Mouse (Mus musculus) gastrocnemius, adult 2 months (tissue): ENCODE measurements around the gene Sec24b. TPM values are rescaled to one million over a fixed set of nuclear protein-coding genes. Genes with fewer than 3 reads are reported as not detected.

ENCODE experiments used
- DNase-seq: peaks from one replicate; pipeline ENCODE4 v3.0.0; 2022
- H3K27ac ChIP-seq: fragments of 200-600 bp; 2 replicates; pipeline ENCODE4 v1.8.1; 2022; ENCODE audit warnings: mild to moderate bottlenecking
- H3K4me3 ChIP-seq: fragments of 200-600 bp; 2 replicates; pipeline ENCODE4 v1.8.1; 2022; ENCODE audit warnings: mild to moderate bottlenecking, moderate library complexity
- CTCF ChIP-seq: fragments of 200-600 bp; IDR thresholded peaks from 2 replicates; pipeline ENCODE4 v1.8.1; 2022; ENCODE audit warnings: antibody characterized with exemption, mild to moderate bottlenecking, moderate library complexity
- intact Hi-C: fragments of 180-260 bp; cut with DNase I; formaldehyde crosslinking; loops from one replicate; pipeline ENCODE4 v1.15.1; 2025
- total RNA-seq, 2 experiments: library from RNA; stranded (reverse); gene quantifications; 2 replicates each; pipeline ENCODE4 v1.2.3; 2021

The Sec24b gene
- total RNA-seq, 2 experiments from 2014 or later, result 24.9 to 28.8 TPM

GRCm38 (mm10) chr3:129987297-129987696 is 74.1 kb downstream of the Sec24b start:
- Histone ChIP-seq H3K27ac (no peak overlapping the region), H3K4me3 (no peak overlapping the region)
- intact Hi-C loops, result no loop called here
- no peak for DNase-seq
- no peak for TF ChIP-seq CTCF

- Histone ChIP-seq H3K27ac (no peak overlapping the region), H3K4me3 (no peak overlapping the region)
- intact Hi-C loops, result no loop called here
- no peak for DNase-seq
- peak; percentile 28 for TF ChIP-seq CTCF
Measured at GRCm38 (mm10) chr3:129985335-129985734, 76.0 kb downstream of the Sec24b start.

GRCm38 (mm10) chr3:129984797-129985196 is 76.6 kb downstream of the Sec24b start:
- TF ChIP-seq CTCF, result no peak
- no peak overlapping the region for H3K4me3 ChIP-seq
- H3K27ac ChIP-seq, result no peak overlapping the region
- DNase-seq, result no peak
- intact Hi-C loops, result no loop called here

- no peak overlapping the region for H3K4me3 ChIP-seq
- TF ChIP-seq CTCF, result no peak
- intact Hi-C loops, result no loop called here
- no peak overlapping the region for H3K27ac ChIP-seq
- DNase-seq, result no peak
Measured at GRCm38 (mm10) chr3:129982271-129982670, 79.1 kb downstream of the Sec24b start.

GRCm38 (mm10) chr3:129981756-129982155 is 79.6 kb downstream of the Sec24b start:
- TF ChIP-seq CTCF, result no peak
- intact Hi-C loops, result no loop called here
- Histone ChIP-seq H3K27ac (no peak overlapping the region), H3K4me3 (no peak overlapping the region)
- no peak for DNase-seq

GRCm38 (mm10) chr3:129979510-129979909 is 81.8 kb downstream of the Sec24b start:
- Histone ChIP-seq H3K4me3 (no peak overlapping the region), H3K27ac (no peak overlapping the region)
- DNase-seq, result no peak
- intact Hi-C loops, result no loop called here
- TF ChIP-seq CTCF, result no peak

GRCm38 (mm10) chr3:129978716-129979115 is 82.6 kb downstream of the Sec24b start:
- Histone ChIP-seq H3K27ac (no peak overlapping the region), H3K4me3 (no peak overlapping the region)
- intact Hi-C loops, result no loop called here
- no peak for DNase-seq
- TF ChIP-seq CTCF, result no peak

- intact Hi-C loops, result no loop called here
- Histone ChIP-seq H3K4me3 (no peak overlapping the region), H3K27ac (no peak overlapping the region)
- DNase-seq, result no peak
- TF ChIP-seq CTCF, result no peak
Measured at GRCm38 (mm10) chr3:129976317-129976716, 85.0 kb downstream of the Sec24b start.

GRCm38 (mm10) chr3:129970529-129971515 is 90.5 kb downstream of the Sec24b start:
- intact Hi-C loops, result no loop called here
- Histone ChIP-seq H3K27ac (no peak overlapping the region), H3K4me3 (peak overlapping the region; percentile 79)
- DNase-seq, result no peak
- TF ChIP-seq CTCF, result no peak

GRCm38 (mm10) chr3:129969432-129970395 is 91.6 kb downstream of the Sec24b start, which contains the start of gene Mcub:
TSS of gene Mcub (minus strand) at chr3:129970206.
- intact Hi-C loops, result no loop called here
- peak within 1 kb of the TSS; percentile 63 for H3K27ac ChIP-seq
- peak within 1 kb of the TSS; percentile 79 for H3K4me3 ChIP-seq
- DNase-seq, result peak; percentile 70
- TF ChIP-seq CTCF, result no peak

- TF ChIP-seq CTCF, result no peak
- DNase-seq, result no peak
- intact Hi-C loops, result no loop called here
- H3K27ac ChIP-seq, result peak overlapping the region; percentile 63; the same call in 1 of the 2 replicates
- H3K4me3 ChIP-seq, result peak overlapping the region; percentile 79
Measured at GRCm38 (mm10) chr3:129969031-129969430, 92.3 kb downstream of the Sec24b start.

- intact Hi-C loops, result no loop called here
- TF ChIP-seq CTCF, result no peak
- H3K27ac ChIP-seq, result no peak overlapping the region
- H3K4me3 ChIP-seq, result no peak overlapping the region
- no peak for DNase-seq
Measured at GRCm38 (mm10) chr3:129967874-129968273, 93.5 kb downstream of the Sec24b start.
